Mouse (Mus musculus) monocyte, adult 59 days (primary cell): Measurements from ENCODE around the gene Sgpl1. TPM values are rescaled to one million over a fixed set of nuclear protein-coding genes. Genes with fewer than 3 reads are reported as not detected.

Experiments used
- total RNA-seq, 2 experiments: library from RNA; stranded (reverse); gene quantifications; one replicate each; pipeline ENCODE4 v1.2.4; 2023

Gene Sgpl1
- total RNA-seq, result 100 to 1,000 TPM; 174 to 186 TPM

GRCm38 (mm10) chr10:61147157-61148040 lies at the start of gene Sgpl1:
Sgpl1 (minus strand) TSS chr10:61147703.

GRCm38 (mm10) chr10:61171654-61172053 lies 24.2 kb upstream of the Sgpl1 start, which contains the start of gene Tbata:
Tbata (plus strand) TSS chr10:61171954.

DNA sequence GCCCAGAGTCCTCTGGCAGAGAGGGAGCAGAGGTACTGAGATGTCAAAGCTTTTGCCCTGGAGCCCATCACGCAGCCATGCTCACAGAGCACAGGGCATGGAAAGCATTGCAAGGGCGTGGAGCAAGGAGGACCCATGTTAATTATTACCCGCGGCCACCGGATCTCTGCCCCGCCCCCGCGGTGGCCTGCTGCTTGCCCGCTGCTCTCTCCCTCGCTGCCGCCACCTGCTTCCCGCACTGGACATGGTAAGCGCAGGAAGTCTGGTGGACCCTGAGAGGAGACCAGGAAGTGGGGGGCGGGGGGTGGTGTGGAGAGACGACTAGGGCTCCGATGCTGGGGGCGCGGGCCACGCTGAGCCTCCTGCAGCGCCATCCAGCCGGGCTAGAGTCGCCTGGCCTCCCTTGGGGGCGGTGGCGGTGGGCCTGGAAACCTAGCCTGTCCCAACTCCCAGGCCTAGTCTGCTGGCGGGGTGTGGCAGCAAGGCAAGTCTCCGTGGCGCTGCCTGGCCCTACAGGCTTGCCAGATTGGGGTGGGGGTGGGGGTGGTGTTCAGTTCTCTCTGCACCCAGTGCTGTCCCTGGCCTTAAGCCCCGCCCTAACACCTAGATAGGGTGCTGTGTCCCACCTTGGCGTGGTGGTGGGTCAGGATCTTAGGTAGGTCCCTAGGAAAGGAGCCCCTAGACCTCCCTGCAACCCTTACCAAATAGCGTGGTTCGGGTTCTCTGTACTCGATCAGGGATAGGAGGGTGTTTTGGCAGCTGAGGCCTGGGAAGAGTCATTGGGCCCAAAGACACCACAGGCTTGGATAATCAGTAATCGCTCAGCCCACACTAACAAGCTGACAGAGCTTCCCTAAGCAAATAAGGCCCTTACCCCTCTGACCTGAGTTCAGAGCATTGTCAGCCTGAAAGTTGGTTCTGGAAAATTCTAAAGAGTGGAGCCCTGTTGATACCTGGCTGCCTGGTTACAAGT lies 58.0 kb downstream of the Sgpl1 start, which contains the start of gene Pcbd1:
Gene Pcbd1 (plus strand): TSS at position 162 of the 973 bp plus-strand sequence.

Other genes with a start within 250 kb of the Sgpl1 start
- not detected for gene Pcbd1, start 58.4 kb downstream of the Sgpl1 start, total RNA-seq
- not detected for gene Tbata, start 24.3 kb upstream of the Sgpl1 start, total RNA-seq
- gene Adamts14, start 125.7 kb upstream of the Sgpl1 start, total RNA-seq, result under 1 TPM; 0.09 to 0.13 TPM
- under 1 TPM; 0.21 to 0.45 TPM for gene Prf1, start 150.1 kb upstream of the Sgpl1 start, total RNA-seq
- gene Pald1, start 235.8 kb upstream of the Sgpl1 start, total RNA-seq, result 10 to 100 TPM in 1 of 2 experiments, 1 to 10 TPM in 1; 7.6 to 10.5 TPM